8 mouse cellular contexts compared by ENCODE assay signal in genomic region chr6:70824987-70825337, GRCm38 (mm10). TPM values are rescaled to one million over a fixed set of nuclear protein-coding genes. Genes with fewer than 3 reads are reported as not detected.
DNase-seq lines count a peak whose midpoint lies in the region; ATAC-seq lines count a peak whose summit lies in the region.

No protein-coding gene starts in this region.

- DNase-seq in kidney, adult 11 months, result no peak
- no peak for DNase-seq in embryonic facial prominence, embryonic 11.5 days (ENCODE audit: low spot score)
- no peak for DNase-seq in limb, embryonic 11.5 days (ENCODE audit: low spot score)
- no peak for DNase-seq in layer of hippocampus, postnatal 36 days
- no peak for DNase-seq in right cerebral cortex, postnatal 25 days

- ATAC-seq in kidney, embryonic 16.5 days (ENCODE audit: low FRiP score, low TSS enrichment), result 0 out of 2 replicates have a peak, but pooled peaks have one; percentile 1
- no peak for ATAC-seq in embryonic facial prominence, embryonic 11.5 days (replicated peaks; ENCODE audit: insufficient number of reproducible peaks, low FRiP score, low TSS enrichment, low read depth)
- 0 out of 2 replicates have a peak, but pooled peaks have one; percentile 15 for ATAC-seq in limb, embryonic 11.5 days (ENCODE audit: insufficient number of reproducible peaks, low FRiP score, low TSS enrichment, low read depth)
- peak; percentile 32; the same call in 1 of the 2 replicates for ATAC-seq in neural tube, embryonic 13.5 days (ENCODE audit: low read depth)
- ATAC-seq in cerebellum, adult (ENCODE audit: insufficient number of reproducible peaks, low FRiP score, low TSS enrichment), result no peak

- no peaks in the 10 kb centered on the region for H3K27me3 ChIP-seq in kidney, embryonic 16.5 days (ENCODE audit: insufficient read depth, low read length)
- H3K27me3 ChIP-seq in embryonic facial prominence, embryonic 11.5 days (ENCODE audit: control insufficient read depth, insufficient read depth, low read length), result no peaks in the 10 kb centered on the region
- no peaks in the 10 kb centered on the region for H3K27me3 ChIP-seq in limb, embryonic 11.5 days (ENCODE audit: control insufficient read depth, insufficient read depth, low read length)
- no peaks in the 10 kb centered on the region for H3K27me3 ChIP-seq in neural tube, embryonic 13.5 days

- peak overlapping the region; percentile 67 for H3K9ac ChIP-seq in kidney, embryonic 16.5 days (replicated peaks; ENCODE audit: low read length)
- H3K9ac ChIP-seq in embryonic facial prominence, embryonic 11.5 days (replicated peaks; ENCODE audit: low read length), result peak overlapping the region; percentile 46; the same call in 1 of the 2 replicates
- H3K9ac ChIP-seq in limb, embryonic 11.5 days (ENCODE audit: low read length), result no peak overlapping the region
- H3K9ac ChIP-seq in neural tube, embryonic 13.5 days, result peak overlapping the region; percentile 72; the same call in 1 of the 2 replicates

- peaks cover 8% of the 10 kb centered on the region; the same call in 1 of the 2 replicates for H3K4me1 ChIP-seq in kidney, embryonic 16.5 days (ENCODE audit: insufficient read depth, low read length)
- no peaks in the 10 kb centered on the region for H3K4me1 ChIP-seq in embryonic facial prominence, embryonic 11.5 days (ENCODE audit: control insufficient read depth, insufficient read depth, low read length)
- peaks cover 4% of the 10 kb centered on the region; the same call in 1 of the 2 replicates for H3K4me1 ChIP-seq in limb, embryonic 11.5 days (ENCODE audit: control insufficient read depth, insufficient read depth, low read length)
- peaks cover 8% of the 10 kb centered on the region for H3K4me1 ChIP-seq in neural tube, embryonic 13.5 days (replicated peaks)

- WGBS in kidney, embryonic 16.5 days, result 50% methylated on average over 4 of the region's 4 CpGs
- WGBS in embryonic facial prominence, embryonic 11.5 days, result 47% methylated on average over 4 of the region's 4 CpGs
- 46% methylated on average over 4 of the region's 4 CpGs for WGBS in limb, embryonic 11.5 days
- WGBS in neural tube, embryonic 13.5 days, result 57% methylated on average over 4 of the region's 4 CpGs

- peak overlapping the region; percentile 80 for H3K4me2 ChIP-seq in kidney, embryonic 16.5 days (replicated peaks; ENCODE audit: low read depth, low read length)
- peak overlapping the region; percentile 62; the same call in 1 of the 2 replicates for H3K4me2 ChIP-seq in embryonic facial prominence, embryonic 11.5 days (ENCODE audit: low read depth, low read length)
- H3K4me2 ChIP-seq in limb, embryonic 11.5 days (ENCODE audit: low read depth, severe bottlenecking), result peak overlapping the region; percentile 71
- H3K4me2 ChIP-seq in neural tube, embryonic 13.5 days, result peak overlapping the region; percentile 83

- H3K4me3 ChIP-seq in kidney, embryonic 16.5 days (ENCODE audit: low read length), result peak overlapping the region; percentile 52
- H3K4me3 ChIP-seq in embryonic facial prominence, embryonic 11.5 days (ENCODE audit: low read depth, low read length), result peak overlapping the region; percentile 31; the same call in 1 of the 2 replicates
- peak overlapping the region; percentile 33 for H3K4me3 ChIP-seq in limb, embryonic 11.5 days (ENCODE audit: low read depth, low read length)
- H3K4me3 ChIP-seq in neural tube, embryonic 13.5 days, result peak overlapping the region; percentile 48

- no peaks in the 10 kb centered on the region for H3K36me3 ChIP-seq in kidney, embryonic 16.5 days (ENCODE audit: insufficient read depth, low read length)
- H3K36me3 ChIP-seq in embryonic facial prominence, embryonic 11.5 days (replicated peaks; ENCODE audit: control insufficient read depth, insufficient read depth, low read depth, low read length), result no peaks in the 10 kb centered on the region
- no peaks in the 10 kb centered on the region for H3K36me3 ChIP-seq in limb, embryonic 11.5 days (ENCODE audit: control insufficient read depth, insufficient read depth, low read length)
- H3K36me3 ChIP-seq in neural tube, embryonic 13.5 days, result no peaks in the 10 kb centered on the region

- H3K27ac ChIP-seq in kidney, embryonic 16.5 days (ENCODE audit: low read length), result 0 out of 2 replicates have a peak overlapping the region, but pooled peaks have one; percentile 17
- no peak overlapping the region for H3K27ac ChIP-seq in embryonic facial prominence, embryonic 11.5 days (replicated peaks; ENCODE audit: low read depth, low read length)
- no peak overlapping the region for H3K27ac ChIP-seq in limb, embryonic 11.5 days (replicated peaks; ENCODE audit: low read depth, low read length)
- peak overlapping the region; percentile 71; the same call in 1 of the 2 replicates for H3K27ac ChIP-seq in neural tube, embryonic 13.5 days (replicated peaks)

- H3K9me3 ChIP-seq in kidney, embryonic 16.5 days (ENCODE audit: low read length), result no peaks in the 10 kb centered on the region
- no peaks in the 10 kb centered on the region for H3K9me3 ChIP-seq in embryonic facial prominence, embryonic 11.5 days (replicated peaks; ENCODE audit: control insufficient read depth, low read length)
- no peaks in the 10 kb centered on the region for H3K9me3 ChIP-seq in limb, embryonic 11.5 days (ENCODE audit: control insufficient read depth, low read length)
- H3K9me3 ChIP-seq in neural tube, embryonic 13.5 days, result no peaks in the 10 kb centered on the region

RNA-seq across cellular contexts. Expression of gene Eif2ak3, which starts 19.4 kb away (rescaled TPM):
- 11.9 and 12.2 TPM in 2 replicates for polyA plus RNA-seq in kidney, embryonic 16.5 days (2015; fragmentation: Nextera tagmentation; extraction: Ambion mirVana)
- polyA plus RNA-seq in embryonic facial prominence, embryonic 11.5 days (2014; fragmentation: Nextera tagmentation; extraction: Ambion mirVana), result 8.4 and 9.1 TPM in 2 replicates
- 8.2 and 8.7 TPM in 2 replicates for polyA plus RNA-seq in limb, embryonic 11.5 days (2014; fragmentation: Nextera tagmentation; extraction: Ambion mirVana)
- 14.9 and 17.3 TPM in 2 replicates for polyA plus RNA-seq in neural tube, embryonic 13.5 days (2015; fragmentation: Nextera tagmentation; extraction: Ambion mirVana)
- total RNA-seq in layer of hippocampus, postnatal 36 days (2021), result 10 to 100 TPM; 22.0 to 24.8 TPM

RNA-seq across cellular contexts. Expression of gene Rpia, which starts 32.9 kb away (rescaled TPM):
- polyA plus RNA-seq in kidney, embryonic 16.5 days (2015; fragmentation: Nextera tagmentation; extraction: Ambion mirVana), result 2.3 and 3.0 TPM in 2 replicates
- polyA plus RNA-seq in embryonic facial prominence, embryonic 11.5 days (2014; fragmentation: Nextera tagmentation; extraction: Ambion mirVana), result 2.0 and 2.1 TPM in 2 replicates
- 1.5 and 2.0 TPM in 2 replicates for polyA plus RNA-seq in limb, embryonic 11.5 days (2014; fragmentation: Nextera tagmentation; extraction: Ambion mirVana)
- 3.2 and 3.6 TPM in 2 replicates for polyA plus RNA-seq in neural tube, embryonic 13.5 days (2015; fragmentation: Nextera tagmentation; extraction: Ambion mirVana)
- total RNA-seq in layer of hippocampus, postnatal 36 days (2021), result 10 to 100 TPM; 11.7 to 13.0 TPM

Comparison
In these comparisons a context has a peak if more than half of its experiments do, and no peak if none do; other contexts are left out.
1. ATAC-seq: peak in kidney, embryonic 16.5 days (single experiment), limb, embryonic 11.5 days (single experiment) and neural tube, embryonic 13.5 days (single experiment); none in embryonic facial prominence, embryonic 11.5 days (single experiment) and cerebellum, adult (single experiment).
2. H3K27ac ChIP-seq: peak in kidney, embryonic 16.5 days (single experiment) and neural tube, embryonic 13.5 days (single experiment); none in embryonic facial prominence, embryonic 11.5 days (single experiment) and limb, embryonic 11.5 days (single experiment).
3. Peak in every context shown above with its lines, with median percentiles within 50 percentile points of each other: H3K4me2 ChIP-seq and H3K4me3 ChIP-seq.